Mouse (Mus musculus) lung, adult 18-20 months (tissue): Measurements from ENCODE around the gene Gm36176.
"Not testable (repeated sequence)": the region's sequence is repeated elsewhere in the genome, so short reads cannot be mapped to it uniquely, and the experiment has no call there.

ENCODE experiments used
- DNase-seq, 2 experiments: peaks; one replicate each; pipeline ENCODE4 v3.0.0; 2022; ENCODE audit warnings: mixed read lengths in 2 of 2

Gene Gm36176

GRCm38 (mm10) chr10:77846503-77846902 is at the start of gene Gm36176:
Gene Gm36176 (plus strand): TSS chr10:77846803.
- no peak for DNase-seq

GRCm38 (mm10) chr10:77797677-77798076 is 48.9 kb upstream of the Gm36176 start:
- DNase-seq: no peak

GRCm38 (mm10) chr10:77798164-77798920 is 48.3 kb upstream of the Gm36176 start:
- DNase-seq: not testable (repeated sequence)

DNA sequence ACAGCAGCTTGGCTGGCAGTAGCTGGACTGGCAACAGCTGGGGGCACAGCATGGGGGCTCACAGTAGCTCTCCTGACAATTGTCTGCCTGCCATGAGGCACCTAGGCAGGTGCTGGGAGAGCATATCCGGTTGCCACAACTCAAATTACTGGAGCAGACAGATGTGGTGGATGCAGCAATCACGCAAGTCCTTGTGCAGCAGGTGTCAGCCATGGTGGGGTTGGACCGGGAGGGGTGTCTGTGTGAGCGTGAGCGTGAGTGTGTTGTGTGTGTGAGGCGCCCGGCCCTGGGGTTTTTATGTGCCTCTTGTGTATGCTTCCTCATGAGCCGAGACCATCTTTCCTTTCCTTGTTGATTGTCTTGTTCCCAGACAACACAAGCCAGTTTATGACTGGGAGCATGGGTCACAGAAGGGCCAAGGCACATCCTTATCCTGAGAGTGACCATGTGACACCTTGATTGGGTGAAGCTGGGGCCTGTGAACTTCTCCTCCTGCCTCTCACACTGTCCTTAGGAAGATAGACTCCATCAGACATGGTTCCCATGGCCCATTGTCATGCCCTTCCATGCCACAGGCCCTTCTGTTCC is 47.6 kb upstream of the Gm36176 start, which contains the start of gene Gm19668:
TSS of gene Gm19668 (minus strand) at position 213 of the 588 bp plus-strand sequence.
- no peak for DNase-seq

DNA sequence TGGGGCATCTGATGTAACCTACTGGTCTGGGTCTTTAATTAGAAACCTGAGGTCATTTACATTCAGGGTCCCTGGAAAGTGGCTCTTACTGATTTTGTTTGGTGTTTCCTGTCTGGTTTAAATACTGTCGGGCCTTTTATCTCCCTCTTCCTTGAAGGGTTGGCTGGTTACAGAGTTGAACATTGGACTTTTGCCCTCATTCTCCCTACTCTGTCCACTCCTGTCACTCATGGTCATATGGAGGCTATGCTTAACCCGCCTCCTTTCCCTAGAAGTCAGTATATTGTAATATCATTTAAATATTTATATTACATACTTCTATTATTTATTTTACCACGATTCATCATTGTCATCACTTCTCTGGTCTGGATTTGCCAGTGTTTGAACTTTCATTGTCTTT is 42.5 kb upstream of the Gm36176 start:
- DNase-seq: no peak

- no peak for DNase-seq
These were observed 34.9 kb upstream of the Gm36176 start, which contains the start of gene Gm9507 for GRCm38 (mm10) chr10:77811743-77812142. Gene Gm9507 (minus strand): TSS chr10:77811843.

GRCm38 (mm10) chr10:77814382-77814781 is 32.2 kb upstream of the Gm36176 start, which contains the start of gene Gm2696:
Gene Gm2696 (plus strand): TSS chr10:77814682.
- no peak for DNase-seq

GRCm38 (mm10) chr10:77815514-77815913 is 31.1 kb upstream of the Gm36176 start:
- peak; percentile 6 to 9 for DNase-seq

- DNase-seq: no peak
These were observed 28.1 kb upstream of the Gm36176 start for GRCm38 (mm10) chr10:77818523-77818922.

GRCm38 (mm10) chr10:77819203-77819602 is 27.4 kb upstream of the Gm36176 start:
- no peak for DNase-seq

DNA sequence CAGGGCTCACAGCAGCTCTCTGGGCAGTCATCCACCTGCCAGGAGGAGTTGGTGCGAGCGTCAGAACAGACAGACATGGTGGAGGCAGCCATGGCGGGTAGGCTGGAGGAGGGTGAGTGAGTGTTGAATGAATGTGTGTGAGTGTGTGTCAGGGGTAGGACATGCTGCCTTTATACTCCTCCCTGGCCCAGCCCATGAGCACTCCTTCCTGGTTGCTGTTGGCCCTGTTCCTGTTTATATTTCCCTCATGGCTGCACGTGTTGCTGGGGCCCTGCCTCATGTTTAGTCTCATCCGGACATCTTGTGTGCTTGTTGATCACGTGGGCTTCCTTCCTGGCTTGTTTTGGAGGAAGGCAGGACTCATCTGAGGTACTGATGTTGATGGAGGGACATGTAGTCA is 19.7 kb upstream of the Gm36176 start, which contains the start of gene Krtap10-4:
TSS of gene Krtap10-4 (minus strand) at position 145 of the 400 bp plus-strand sequence.
- no peak for DNase-seq

DNA sequence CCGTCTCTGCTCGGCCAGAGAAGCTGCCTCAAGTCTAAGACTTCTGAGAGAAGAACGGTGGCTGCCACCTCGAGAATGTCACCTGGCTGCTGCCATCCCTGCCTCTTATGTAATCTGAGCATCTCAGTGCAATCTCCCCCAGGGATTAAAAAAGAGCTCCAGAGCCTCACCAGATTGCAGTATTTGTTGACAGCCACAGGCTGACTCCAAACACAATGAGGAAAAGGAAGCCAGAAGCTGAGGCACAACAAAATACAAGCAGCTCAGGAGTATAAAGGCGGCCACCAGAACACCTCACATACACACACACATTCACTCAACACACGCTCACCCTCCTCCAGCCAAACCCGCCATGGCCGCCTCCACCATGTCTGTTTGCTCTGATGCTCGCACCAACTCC is 11.0 kb upstream of the Gm36176 start, which contains the start of gene Krtap10-10:
TSS of gene Krtap10-10 (plus strand) at position 301 of the 400 bp plus-strand sequence.
- no peak for DNase-seq

DNA sequence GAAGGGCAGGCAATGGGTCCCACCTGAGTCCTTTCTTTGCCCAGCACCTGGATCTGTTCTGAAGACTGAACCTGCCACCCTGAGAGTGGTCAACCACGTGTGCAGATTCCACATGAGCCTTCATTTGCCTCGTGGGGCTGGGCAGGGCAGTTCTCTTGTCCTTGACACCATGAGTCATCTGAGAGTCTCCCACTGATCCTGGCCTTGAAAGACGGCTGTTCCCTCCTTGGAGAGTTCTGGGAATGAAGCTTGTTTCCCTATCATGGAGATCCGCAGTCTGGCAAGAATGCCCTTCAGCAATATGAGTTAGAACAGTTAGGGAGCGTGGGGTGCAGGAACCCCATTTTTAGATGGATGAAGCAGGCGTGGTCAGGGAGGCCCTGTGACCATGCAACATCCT is 7.6 kb upstream of the Gm36176 start:
- DNase-seq: no peak

DNA sequence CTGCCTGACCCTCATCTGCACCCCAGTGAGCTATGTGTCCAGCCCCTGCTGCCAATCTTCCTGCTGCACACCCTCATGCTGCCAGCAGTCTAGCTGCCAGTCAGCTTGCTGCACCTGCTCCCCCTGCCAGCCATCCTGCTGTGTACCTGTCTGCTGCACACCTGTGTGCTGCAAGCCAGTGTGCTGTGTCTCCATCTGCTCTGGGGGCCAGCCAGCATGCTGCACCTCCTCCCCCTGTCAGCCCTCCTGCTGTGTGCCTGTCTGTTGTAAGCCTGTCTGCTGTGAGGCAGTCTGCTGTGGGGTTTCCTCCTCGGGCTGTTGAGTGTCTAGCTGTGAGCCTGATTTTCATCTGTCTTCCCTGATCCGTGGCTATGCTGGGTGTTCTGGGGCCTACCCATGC is 358 bp downstream of the Gm36176 start:
- no peak for DNase-seq

- DNase-seq: no peak
These were observed 935 bp downstream of the Gm36176 start for GRCm38 (mm10) chr10:77847538-77847937.

DNA sequence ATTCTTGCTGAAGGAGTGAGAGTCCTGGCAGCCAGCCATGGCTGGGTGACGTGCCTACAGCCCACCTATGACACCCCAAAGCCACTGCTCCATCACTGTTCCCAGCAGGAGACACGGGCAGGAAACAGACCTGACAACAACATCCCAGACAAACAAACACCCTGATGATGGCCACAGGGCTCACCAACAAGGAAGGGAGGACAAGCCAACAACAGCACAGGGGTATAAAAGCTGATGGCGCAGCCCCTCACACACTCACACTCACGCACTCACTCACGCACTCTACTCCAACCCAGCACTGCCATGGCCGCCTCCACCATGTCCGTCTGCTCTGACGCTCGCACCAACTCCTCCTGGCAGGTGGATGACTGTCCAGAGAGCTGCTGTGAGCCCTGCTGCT is 6.0 kb downstream of the Gm36176 start, which contains the start of gene Gm10318:
TSS of gene Gm10318 (plus strand) at position 301 of the 400 bp plus-strand sequence.
- DNase-seq: no peak

GRCm38 (mm10) chr10:77861675-77862074 is 15.1 kb downstream of the Gm36176 start, which contains the start of gene Gm3285:
Gene Gm3285 (plus strand): TSS chr10:77861975.
- DNase-seq: no peak

GRCm38 (mm10) chr10:77864067-77864761 is 17.6 kb downstream of the Gm36176 start:
- DNase-seq: peak; percentile 76 to 81

- no peak for DNase-seq
These were observed 18.1 kb downstream of the Gm36176 start for GRCm38 (mm10) chr10:77864762-77865143.

- no peak for DNase-seq
These were observed 20.9 kb downstream of the Gm36176 start for GRCm38 (mm10) chr10:77867546-77867945.

DNA sequence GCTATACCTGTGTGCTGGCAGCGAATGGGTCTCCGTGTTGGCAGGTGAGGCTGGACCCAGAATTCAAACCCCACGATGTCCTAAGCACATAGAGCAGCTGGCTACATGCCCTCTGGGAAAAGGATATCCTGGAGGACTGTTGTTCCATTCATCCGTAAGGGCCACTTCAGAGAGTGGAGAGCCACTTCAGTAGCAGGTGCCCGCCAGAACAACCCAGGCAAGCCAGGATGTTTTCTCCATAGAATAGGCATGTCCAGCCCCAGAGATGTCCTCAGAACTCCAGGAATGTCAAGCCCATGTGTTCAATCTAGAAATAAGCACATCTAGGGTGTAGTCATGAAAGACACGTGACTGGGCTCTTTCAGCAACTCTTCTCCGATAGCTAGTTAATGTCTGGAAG is 23.0 kb downstream of the Gm36176 start:
- peak; percentile 39 to 62 for DNase-seq

GRCm38 (mm10) chr10:77878985-77879384 is 32.4 kb downstream of the Gm36176 start:
- DNase-seq: peak; percentile 28 to 42

- no peak for DNase-seq
These were observed 33.7 kb downstream of the Gm36176 start for GRCm38 (mm10) chr10:77880305-77880704.
